Mouse (Mus musculus): ENCODE measurements around the gene Sms. TPM values are rescaled to one million over a fixed set of nuclear protein-coding genes. Genes with fewer than 3 reads are reported as not detected.

Gene Sms
- 79.0 and 81.8 TPM in 2 replicates for polyA plus RNA-seq (2012; rRNA removed)

DNA sequence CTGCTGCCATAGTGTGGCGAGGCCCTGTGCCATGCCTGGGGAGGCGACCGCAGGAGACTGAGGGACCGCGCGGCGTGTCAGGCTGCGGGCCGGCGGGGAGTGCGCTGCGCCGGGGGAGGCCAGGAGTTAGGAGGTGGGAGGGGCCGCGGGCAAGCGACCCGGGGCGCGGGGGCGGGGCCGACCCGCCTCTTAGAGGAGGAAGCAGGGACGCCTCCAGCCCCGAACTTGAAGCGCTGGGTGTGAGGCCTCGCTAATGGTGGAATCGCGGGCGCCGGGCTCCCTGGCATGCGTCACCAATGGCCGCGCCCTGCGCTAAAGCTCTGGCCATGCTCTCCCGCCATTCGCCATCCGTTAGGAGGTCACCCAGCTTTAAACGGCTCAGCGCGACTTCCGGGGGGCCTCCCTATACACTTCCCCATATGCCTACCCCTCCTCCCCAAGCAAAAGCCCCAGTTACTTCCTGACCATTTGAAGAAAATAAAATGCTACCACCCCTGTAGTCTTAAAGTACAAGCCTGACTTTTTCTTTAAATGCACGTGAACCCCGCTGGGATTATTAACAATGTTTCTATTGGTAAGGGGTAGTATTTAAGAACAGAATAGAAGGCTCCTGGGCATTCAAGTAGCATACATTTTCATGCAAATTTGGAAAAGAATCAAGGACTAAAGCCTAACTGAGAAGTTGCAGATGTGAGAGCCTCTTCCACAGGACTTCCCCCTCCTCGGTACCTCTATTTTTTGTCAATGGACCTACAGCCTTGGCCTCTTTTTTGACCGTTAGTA, at the start of gene Sms:
Gene Sms (minus strand): TSS at position 344 of the 783 bp plus-strand sequence.
- Histone ChIP-seq H3K4me3 (replicated peaks; ENCODE audit: insufficient read depth, low read depth, low read length) (peak within 1 kb of the TSS; percentile 80), H3K27me3 (ENCODE audit: control insufficient read depth, insufficient read depth, low read length) (no peaks in the 10 kb centered on the region), H3K4me1 (ENCODE audit: control insufficient read depth, insufficient read depth, low read length) (no peaks in the 10 kb centered on the region; the same call in 1 of the 2 replicates), H3K27ac (ENCODE audit: insufficient read depth, low read length) (peak within 1 kb of the TSS; percentile 88)
- TF ChIP-seq CTCF (IDR thresholded peaks at IDR 0.05; ENCODE audit: borderline replicate concordance, insufficient read depth, low read depth, low read length) (no peak), POLR2A (IDR thresholded peaks at IDR 0.05; ENCODE audit: borderline replicate concordance, insufficient read depth, low read length) (no peak)
- DNase-seq = peak in 1 of 2 experiments; percentile 66
- 12% methylated on average over 22 of the region's 45 CpGs for WGBS

DNA sequence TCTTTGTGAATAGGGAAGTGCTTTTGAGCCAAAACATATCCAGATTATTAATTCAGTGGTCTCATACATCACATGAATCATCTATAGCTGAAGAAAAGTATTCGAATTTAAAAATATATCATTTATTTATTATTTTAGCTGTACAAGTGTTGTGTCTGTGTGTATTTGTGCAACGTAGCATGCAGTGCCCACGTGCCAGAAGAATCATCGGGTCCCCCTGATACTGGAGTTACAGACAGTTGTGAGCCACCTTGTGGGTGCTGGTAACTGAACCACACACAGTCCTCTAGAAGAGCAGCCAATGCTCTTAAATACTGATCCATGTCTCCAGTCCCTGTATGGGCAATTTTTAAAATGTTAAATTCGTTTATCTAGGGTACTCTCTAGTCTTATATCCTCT, 14.3 kb upstream of the Sms start:
- whole genome bisulfite sequencing = 51% methylated on average over 5 of the region's 5 CpGs
- TF ChIP-seq CTCF (IDR thresholded peaks at IDR 0.05; ENCODE audit: borderline replicate concordance, insufficient read depth, low read depth, low read length) = no peak
- TF ChIP-seq POLR2A (IDR thresholded peaks at IDR 0.05; ENCODE audit: borderline replicate concordance, insufficient read depth, low read length) = no peak
- H3K4me3 ChIP-seq (replicated peaks; ENCODE audit: insufficient read depth, low read depth, low read length) = no peak overlapping the region

DNA sequence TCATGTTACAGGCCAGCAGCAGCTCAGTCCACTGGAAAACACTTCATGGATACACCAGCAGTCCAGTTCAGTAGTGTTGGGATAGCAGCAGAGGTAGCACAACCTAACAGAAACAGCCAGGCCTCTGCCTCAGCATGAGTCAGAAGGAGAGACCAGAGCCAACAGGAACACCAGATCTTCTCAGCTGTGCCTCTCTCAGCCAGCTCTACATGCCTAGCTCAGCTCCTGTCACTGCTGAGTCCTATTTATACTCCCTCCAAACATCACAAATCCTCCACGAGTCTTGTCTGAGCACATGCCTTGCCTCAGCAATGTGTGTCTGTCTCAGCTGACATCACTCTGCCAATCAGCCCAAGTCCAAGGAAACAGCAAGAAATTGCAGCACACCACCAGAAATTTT, 12.4 kb upstream of the Sms start:
- 26% methylated on average over 1 of the region's 1 CpGs for WGBS

More for the DNA sequence above, 14.3 kb upstream of the Sms start:
- Histone ChIP-seq H3K4me1 (ENCODE audit: control insufficient read depth, insufficient read depth, low read length) (no peaks in the 10 kb centered on the region), H3K27ac (ENCODE audit: insufficient read depth, low read length) (no peak overlapping the region), H3K27me3 (ENCODE audit: control insufficient read depth, insufficient read depth, low read length) (no peaks in the 10 kb centered on the region)
- no peak for DNase-seq

DNA sequence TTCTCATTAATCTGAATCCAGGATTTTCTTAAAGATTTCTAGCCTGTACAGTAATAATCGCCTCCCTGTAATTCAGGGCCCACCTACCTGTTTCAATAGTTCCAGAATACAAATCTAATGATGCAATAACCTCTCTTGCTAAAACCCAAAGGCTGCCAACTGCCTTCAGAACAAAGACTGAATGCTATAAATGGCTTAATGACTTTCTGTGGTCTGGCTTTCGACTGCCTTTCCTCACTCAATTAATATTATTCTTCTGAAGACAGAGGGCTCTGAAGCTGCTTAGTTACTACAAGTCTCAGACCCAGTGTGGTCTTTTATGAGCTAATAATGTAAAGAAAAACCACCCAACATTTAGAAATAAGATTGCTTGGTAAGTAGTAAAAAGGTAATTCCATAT, 9.8 kb upstream of the Sms start:
- TF ChIP-seq CTCF (IDR thresholded peaks at IDR 0.05; ENCODE audit: borderline replicate concordance, insufficient read depth, low read depth, low read length) (no peak), POLR2A (IDR thresholded peaks at IDR 0.05; ENCODE audit: borderline replicate concordance, insufficient read depth, low read length) (no peak)
- Histone ChIP-seq H3K4me3 (replicated peaks; ENCODE audit: insufficient read depth, low read depth, low read length) (no peak overlapping the region), H3K4me1 (ENCODE audit: control insufficient read depth, insufficient read depth, low read length) (no peaks in the 10 kb centered on the region), H3K27ac (ENCODE audit: insufficient read depth, low read length) (no peak overlapping the region), H3K27me3 (ENCODE audit: control insufficient read depth, insufficient read depth, low read length) (no peaks in the 10 kb centered on the region)
- WGBS = 90% methylated on average over 2 of the region's 2 CpGs
- DNase-seq = no peak

More for the DNA sequence above, 12.4 kb upstream of the Sms start:
- Histone ChIP-seq H3K27me3 (ENCODE audit: control insufficient read depth, insufficient read depth, low read length) (no peaks in the 10 kb centered on the region), H3K4me3 (replicated peaks; ENCODE audit: insufficient read depth, low read depth, low read length) (no peak overlapping the region), H3K27ac (ENCODE audit: insufficient read depth, low read length) (no peak overlapping the region), H3K4me1 (ENCODE audit: control insufficient read depth, insufficient read depth, low read length) (no peaks in the 10 kb centered on the region)
- TF ChIP-seq CTCF (IDR thresholded peaks at IDR 0.05; ENCODE audit: borderline replicate concordance, insufficient read depth, low read depth, low read length) (no peak), POLR2A (IDR thresholded peaks at IDR 0.05; ENCODE audit: borderline replicate concordance, insufficient read depth, low read length) (no peak)
- DNase-seq = no peak

DNA sequence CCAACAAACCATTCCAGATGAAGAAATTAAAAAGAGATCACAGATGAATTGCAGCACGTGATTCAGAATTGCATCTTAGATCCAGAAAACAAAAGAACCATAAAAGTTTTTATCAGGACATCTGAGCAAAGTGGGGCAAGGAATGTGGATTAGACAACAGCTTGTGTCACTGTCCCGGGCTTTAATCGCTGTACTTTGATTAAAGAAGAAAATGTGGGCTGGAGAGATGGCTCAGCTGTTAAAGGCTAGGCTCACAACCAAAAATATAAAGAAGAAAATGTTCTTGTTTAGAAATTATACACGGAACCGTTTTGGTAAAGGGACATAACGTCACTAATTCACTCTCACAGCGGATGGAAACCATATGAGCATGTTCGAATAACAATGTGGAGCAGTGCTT, 7.9 kb upstream of the Sms start:
- Histone ChIP-seq H3K27ac (ENCODE audit: insufficient read depth, low read length) (no peak overlapping the region), H3K4me3 (replicated peaks; ENCODE audit: insufficient read depth, low read depth, low read length) (no peak overlapping the region), H3K4me1 (ENCODE audit: control insufficient read depth, insufficient read depth, low read length) (no peaks in the 10 kb centered on the region), H3K27me3 (ENCODE audit: control insufficient read depth, insufficient read depth, low read length) (no peaks in the 10 kb centered on the region)
- 86% methylated on average over 8 of the region's 8 CpGs for WGBS
- TF ChIP-seq CTCF (IDR thresholded peaks at IDR 0.05; ENCODE audit: borderline replicate concordance, insufficient read depth, low read depth, low read length) (no peak), POLR2A (IDR thresholded peaks at IDR 0.05; ENCODE audit: borderline replicate concordance, insufficient read depth, low read length) (no peak)
- DNase-seq = no peak

DNA sequence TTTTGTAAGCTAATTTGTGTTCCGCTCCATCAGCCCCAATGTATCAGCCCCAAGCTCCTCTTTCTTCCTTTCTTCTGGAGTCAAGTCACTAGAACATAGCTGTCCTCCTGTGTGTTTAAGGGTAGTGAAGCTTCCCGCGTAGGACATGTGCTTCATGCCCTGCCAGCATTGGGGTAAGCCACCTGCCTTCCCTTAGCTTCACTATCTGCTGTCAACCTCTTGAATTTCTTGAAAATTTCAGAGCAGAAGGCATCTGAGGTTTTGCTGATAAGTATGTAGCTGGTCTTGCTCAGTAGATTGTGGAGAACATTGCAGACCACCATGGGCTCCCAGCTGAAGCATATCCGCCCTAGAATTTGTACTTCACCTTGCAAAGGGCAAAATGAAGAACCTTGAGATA, 1.1 kb upstream of the Sms start:
- Histone ChIP-seq H3K4me3 (replicated peaks; ENCODE audit: insufficient read depth, low read depth, low read length) (no peak overlapping the region), H3K27ac (ENCODE audit: insufficient read depth, low read length) (no peak overlapping the region), H3K4me1 (ENCODE audit: control insufficient read depth, insufficient read depth, low read length) (no peaks in the 10 kb centered on the region; the same call in 1 of the 2 replicates), H3K27me3 (ENCODE audit: control insufficient read depth, insufficient read depth, low read length) (no peaks in the 10 kb centered on the region)
- no peak for DNase-seq
- TF ChIP-seq CTCF (IDR thresholded peaks at IDR 0.05; ENCODE audit: borderline replicate concordance, insufficient read depth, low read depth, low read length) (no peak), POLR2A (IDR thresholded peaks at IDR 0.05; ENCODE audit: borderline replicate concordance, insufficient read depth, low read length) (no peak)
- WGBS = 79% methylated on average over 4 of the region's 4 CpGs

DNA sequence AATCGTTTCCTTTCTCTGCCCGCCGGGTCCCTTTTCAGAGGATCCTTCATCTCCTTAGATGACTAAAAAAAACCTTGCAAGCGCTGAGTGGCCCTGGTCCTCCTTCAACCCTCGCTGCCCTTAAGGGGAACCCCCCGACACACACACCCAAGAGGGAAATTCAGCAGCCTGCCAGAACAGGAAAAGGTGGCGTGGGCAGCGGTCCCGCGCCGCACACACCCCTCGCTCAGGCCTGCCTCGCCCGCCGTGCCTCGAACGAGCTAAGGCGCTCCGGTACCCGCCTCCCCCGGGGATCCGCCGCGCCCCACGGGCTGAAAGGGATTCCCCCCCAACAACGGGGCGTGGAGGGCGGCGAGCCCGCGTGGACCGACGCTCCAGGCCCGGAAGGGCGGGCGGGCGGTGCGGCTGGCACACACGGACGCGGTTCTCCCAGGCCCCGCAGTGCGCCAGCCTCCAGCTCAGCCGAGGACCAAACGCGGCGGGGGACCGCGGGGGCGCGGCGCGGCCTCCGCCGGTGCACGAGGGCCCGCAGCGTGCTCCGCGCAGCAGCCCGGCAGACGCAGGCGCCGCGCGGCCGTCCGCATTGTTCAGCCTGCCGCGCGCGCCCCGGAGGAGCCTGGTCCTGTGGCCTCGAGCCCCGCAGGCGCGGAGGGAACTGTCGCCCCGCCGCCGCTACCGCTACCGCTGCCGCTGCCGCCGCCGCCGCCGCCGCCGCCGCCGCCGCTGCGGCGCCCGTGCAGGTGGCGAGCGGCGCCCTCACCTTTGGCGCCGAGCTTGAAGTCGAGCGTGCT, 747 bp downstream of the Sms start:
- Histone ChIP-seq H3K27me3 (ENCODE audit: control insufficient read depth, insufficient read depth, low read length) (no peaks in the 10 kb centered on the region), H3K27ac (ENCODE audit: insufficient read depth, low read length) (peak overlapping the region; percentile 88), H3K4me1 (ENCODE audit: control insufficient read depth, insufficient read depth, low read length) (no peaks in the 10 kb centered on the region; the same call in 1 of the 2 replicates), H3K4me3 (replicated peaks; ENCODE audit: insufficient read depth, low read depth, low read length) (peak overlapping the region; percentile 80)
- TF ChIP-seq POLR2A (IDR thresholded peaks at IDR 0.05; ENCODE audit: borderline replicate concordance, insufficient read depth, low read length) (no peak), CTCF (IDR thresholded peaks at IDR 0.05; ENCODE audit: borderline replicate concordance, insufficient read depth, low read depth, low read length) (no peak)
- peak; percentile 61 to 68 for DNase-seq
- WGBS = 16% methylated on average over 78 of the region's 104 CpGs
